Mouse (Mus musculus) bone marrow macrophage, adult 2 months (primary cell): Measurements from ENCODE around the gene Esyt1. TPM values are rescaled to one million over a fixed set of nuclear protein-coding genes. Genes with fewer than 3 reads are reported as not detected.
"Not testable (repeated sequence)": the region's sequence is repeated elsewhere in the genome, so short reads cannot be mapped to it uniquely, and the experiment has no call there.

Source experiments
- H3K27ac ChIP-seq: 2 replicates; pipeline ENCODE4 v1.5.1; 2012; ENCODE audit warnings: low read depth, low read length; ENCODE audit not compliant: insufficient read depth
- H3K4me1 ChIP-seq: 2 replicates; pipeline ENCODE4 v1.6.1; 2012; ENCODE audit warnings: low read length; ENCODE audit not compliant: control insufficient read depth, insufficient read depth
- H3K4me3 ChIP-seq: 2 replicates; pipeline ENCODE4 v1.5.1; 2012; ENCODE audit warnings: mild to moderate bottlenecking, low read length, moderate library complexity; ENCODE audit not compliant: insufficient read depth
- CTCF ChIP-seq: IDR thresholded peaks from 2 replicates; pipeline ENCODE4 v1.5.1; 2012; ENCODE audit warnings: low read depth, mild to moderate bottlenecking, low read length, moderate library complexity
- POLR2A ChIP-seq: IDR thresholded peaks from 2 replicates; pipeline ENCODE4 v1.6.1; 2012; ENCODE audit warnings: mild to moderate bottlenecking, low read depth, low read length, borderline replicate concordance
- polyA plus RNA-seq: library from polyadenylated mRNA; stranded (reverse); fragments of >200 nt; gene quantifications from 2 replicates; pipeline ENCODE4 v1.2.4, GENCODE M21; 2012; ENCODE audit not compliant: missing spikeins, insufficient read depth, insufficient read length

The Esyt1 gene
- 179 and 197 TPM in 2 replicates for polyA plus RNA-seq

- peaks cover 32% of the 10 kb centered on the region for H3K4me1 ChIP-seq
- H3K4me3 ChIP-seq, result peak within 1 kb of the TSS; percentile 83
- TF ChIP-seq POLR2A (no peak; the same call in 1 of the 2 replicates), CTCF (no peak)
- H3K27ac ChIP-seq, result peak within 1 kb of the TSS; percentile 72
Observed at GRCm38 (mm10) chr10:128525671-128526308, at the start of gene Esyt1. Esyt1 (minus strand) TSS chr10:128525871.

GRCm38 (mm10) chr10:128575063-128575462, 49.4 kb upstream of the Esyt1 start:
- peaks cover 5% of the 10 kb centered on the region; the same call in 1 of the 2 replicates for H3K4me1 ChIP-seq
- H3K4me3 ChIP-seq, result no peak overlapping the region
- no peak overlapping the region for H3K27ac ChIP-seq
- TF ChIP-seq POLR2A (no peak), CTCF (peak; percentile 31; the same call in 1 of the 2 replicates)

- peak within 1 kb of the TSS; percentile 94 for H3K27ac ChIP-seq
- H3K4me3 ChIP-seq, result peak within 1 kb of the TSS; percentile 100
- no peak for TF ChIP-seq POLR2A
- no peak for TF ChIP-seq CTCF
- H3K4me1 ChIP-seq, result peaks cover 18% of the 10 kb centered on the region
Observed at GRCm38 (mm10) chr10:128565788-128566531, 40.3 kb upstream of the Esyt1 start, which contains the start of gene Pa2g4. Pa2g4 (minus strand) TSS chr10:128565987.

GRCm38 (mm10) chr10:128565206-128565787, 39.6 kb upstream of the Esyt1 start:
- TF ChIP-seq CTCF (no peak), POLR2A (no peak)
- H3K4me3 ChIP-seq, result peak overlapping the region; percentile 100
- peak overlapping the region; percentile 94 for H3K27ac ChIP-seq
- H3K4me1 ChIP-seq, result peaks cover 18% of the 10 kb centered on the region

- Histone ChIP-seq H3K27ac (no peak overlapping the region), H3K4me3 (peak overlapping the region; percentile 58), H3K4me1 (peaks cover 18% of the 10 kb centered on the region)
- no peak for TF ChIP-seq POLR2A
- TF ChIP-seq CTCF, result no peak
Observed at GRCm38 (mm10) chr10:128563544-128563943, 37.9 kb upstream of the Esyt1 start.

GRCm38 (mm10) chr10:128556963-128557362, 31.3 kb upstream of the Esyt1 start:
- Histone ChIP-seq H3K4me3 (no peak overlapping the region), H3K27ac (no peak overlapping the region), H3K4me1 (no peaks in the 10 kb centered on the region)
- no peak for TF ChIP-seq POLR2A
- TF ChIP-seq CTCF, result no peak

GRCm38 (mm10) chr10:128556286-128556685, 30.6 kb upstream of the Esyt1 start:
- no peak overlapping the region for H3K27ac ChIP-seq
- no peaks in the 10 kb centered on the region for H3K4me1 ChIP-seq
- TF ChIP-seq POLR2A (no peak), CTCF (no peak)
- H3K4me3 ChIP-seq, result no peak overlapping the region

GRCm38 (mm10) chr10:128555567-128555966, 29.9 kb upstream of the Esyt1 start:
- H3K4me1 ChIP-seq, H3K27ac ChIP-seq, H3K4me3 ChIP-seq: not testable (repeated sequence)

GRCm38 (mm10) chr10:128550144-128550823, 24.6 kb upstream of the Esyt1 start:
- H3K4me1 ChIP-seq, result peaks cover 10% of the 10 kb centered on the region
- H3K4me3 ChIP-seq, H3K27ac ChIP-seq: not testable (repeated sequence)

GRCm38 (mm10) chr10:128549682-128550057, 24.0 kb upstream of the Esyt1 start:
- Histone ChIP-seq H3K4me1 (peaks cover 10% of the 10 kb centered on the region), H3K4me3 (peak overlapping the region; percentile 4; the same call in 1 of the 2 replicates), H3K27ac (peak overlapping the region; percentile 22; the same call in 1 of the 2 replicates)
